Mouse (Mus musculus): ENCODE results near the gene Gja5. TPM values are rescaled to one million over a fixed set of nuclear protein-coding genes. Genes with fewer than 3 reads are reported as not detected.
"Not testable (repeated sequence)": the region's sequence is repeated elsewhere in the genome, so short reads cannot be mapped to it uniquely, and the experiment has no call there.

Gene Gja5
- total RNA-seq, 4 experiments from 2014 or later, result 0.83 to 2.9 (median 1.5) TPM

GRCm38 (mm10) chr3:97100784-97101641 is 196.5 kb downstream of the Gja5 start:
- DNase-seq (ENCODE audit: low spot score in 2 of 2), result no peak

- not testable (repeated sequence) for DNase-seq (ENCODE audit: low spot score in 2 of 2)
These were observed 199.5 kb downstream of the Gja5 start for GRCm38 (mm10) chr3:97103946-97104345.

DNA sequence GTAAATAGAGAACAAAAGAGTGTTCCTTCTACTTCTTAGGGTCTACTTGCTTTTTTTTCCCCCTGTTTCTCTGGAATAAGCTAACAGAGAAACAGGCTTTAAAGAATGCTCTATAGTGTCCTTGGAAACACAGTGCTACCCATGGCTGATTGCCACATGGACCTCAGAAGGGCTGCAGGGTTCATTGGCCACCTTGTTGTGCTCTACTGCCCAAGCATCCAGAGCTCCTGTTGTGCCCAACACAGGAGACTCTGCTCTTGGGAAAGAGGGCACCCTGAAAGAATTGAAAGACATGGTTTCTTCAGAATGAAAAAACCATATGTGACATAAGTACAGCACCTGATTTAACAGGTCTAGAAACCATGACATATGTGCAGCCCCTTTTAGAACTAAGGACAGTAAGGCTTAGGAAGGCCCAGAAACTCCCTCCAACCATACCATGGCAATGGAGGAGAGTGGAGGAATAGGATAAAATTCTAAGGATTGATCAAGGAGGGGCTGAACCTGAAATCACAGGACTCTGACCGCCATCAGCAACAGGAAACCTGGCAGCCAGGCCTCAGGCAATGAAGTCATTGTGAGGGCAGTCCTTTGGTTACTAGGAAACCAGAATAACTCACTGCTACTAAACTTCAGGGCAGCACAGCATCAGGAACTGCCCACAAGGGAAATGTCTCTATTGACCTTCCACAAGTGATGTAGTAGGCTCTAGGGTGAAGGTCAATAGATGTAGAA is 200.4 kb downstream of the Gja5 start:
- DNase-seq (ENCODE audit: low spot score in 2 of 2), result no peak

- DNase-seq (ENCODE audit: low spot score in 2 of 2), result no peak
These were observed 213.0 kb downstream of the Gja5 start for GRCm38 (mm10) chr3:97117511-97117910.

- DNase-seq (ENCODE audit: low spot score in 2 of 2), result no peak
These were observed 213.8 kb downstream of the Gja5 start for GRCm38 (mm10) chr3:97118313-97118712.

GRCm38 (mm10) chr3:97124193-97124592 is 219.7 kb downstream of the Gja5 start:
- no peak for DNase-seq (ENCODE audit: low spot score in 2 of 2)

Other genes with a start within 250 kb of the Gja5 start
- gene Ankrd35, start 234.6 kb upstream of the Gja5 start, total RNA-seq (2022), result under 1 TPM; 0.24 to 0.48 (median 0.40) TPM
- 1 to 10 TPM; 4.9 to 7.4 (median 6.0) TPM for gene Pias3, start 208.3 kb upstream of the Gja5 start, total RNA-seq (2022)
- gene Nudt17, start 196.1 kb upstream of the Gja5 start, total RNA-seq (2022), result under 1 TPM; 0.39 to 0.68 (median 0.54) TPM
- 10 to 100 TPM; 24.4 to 27.5 (median 26.3) TPM for gene Polr3c, start 177.1 kb upstream of the Gja5 start, total RNA-seq (2022)
- 10 to 100 TPM; 58.9 to 79.6 (median 70.5) TPM for gene Rnf115, start 177.0 kb upstream of the Gja5 start, total RNA-seq (2022)
- not detected for gene Pdzk1, start 75.4 kb upstream of the Gja5 start, total RNA-seq (2022)
- gene Cd160, start 75.3 kb upstream of the Gja5 start, total RNA-seq (2022), result not detected
- gene Gpr89, start 653 bp downstream of the Gja5 start, total RNA-seq (2022), result 10 to 100 TPM; 19.9 to 23.1 (median 21.4) TPM
- gene Gja8, start 21.3 kb downstream of the Gja5 start, total RNA-seq (2022), result not detected

Data from gastrocnemius, adult 8-10 months (tissue).